Mouse (Mus musculus): ENCODE data around the gene Zbtb20. TPM values are rescaled to one million over a fixed set of nuclear protein-coding genes. Genes with fewer than 3 reads are reported as not detected.

The Zbtb20 gene
- polyA plus RNA-seq, 1 experiment from 2014 or later: 53.9 TPM

- H3K9ac ChIP-seq (replicated peaks): peak overlapping the region; percentile 64
- H3K4me2 ChIP-seq: peak overlapping the region; percentile 56
- under 1% methylated on average over 54 of the region's 54 CpGs for WGBS
- H3K9me3 ChIP-seq (replicated peaks): no peaks in the 10 kb centered on the region
- peaks cover 3% of the 10 kb centered on the region; the same call in 1 of the 2 replicates for H3K4me1 ChIP-seq
- peak overlapping the region; percentile 97 for H3K27ac ChIP-seq (replicated peaks)
- ATAC-seq (ENCODE audit: low FRiP score): peak; percentile 96
- H3K4me3 ChIP-seq (replicated peaks): peak overlapping the region; percentile 81
- no peaks in the 10 kb centered on the region for H3K36me3 ChIP-seq
- H3K27me3 ChIP-seq (replicated peaks): no peaks in the 10 kb centered on the region
These were observed 500 bp upstream of the Zbtb20 start for GRCm38 (mm10) chr16:42874910-42875851.

- under 1% methylated on average over 24 of the region's 62 CpGs for WGBS
- H3K4me1 ChIP-seq: peaks cover 3% of the 10 kb centered on the region; the same call in 1 of the 2 replicates
These were observed 630 bp downstream of the Zbtb20 start for GRCm38 (mm10) chr16:42876021-42877000.

DNA sequence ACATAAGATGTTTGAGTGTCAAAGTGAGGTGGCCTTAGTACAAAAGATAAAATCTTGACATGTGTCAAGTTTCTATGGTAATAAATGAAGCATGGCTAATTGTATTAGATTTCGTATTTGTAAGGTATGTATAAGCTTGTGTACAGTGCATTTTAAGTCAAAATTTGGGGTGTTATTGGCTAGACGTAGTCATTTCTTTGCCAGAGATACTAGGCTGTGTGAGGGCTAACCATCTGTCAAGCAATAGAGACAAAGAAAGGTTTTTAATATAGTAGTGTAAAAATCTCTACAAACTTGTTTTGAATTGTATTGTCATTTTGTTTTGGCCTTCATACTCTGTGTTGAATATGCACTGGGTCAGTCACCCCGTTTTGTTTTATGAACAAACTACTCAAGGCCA is 4.4 kb downstream of the Zbtb20 start:
- Histone ChIP-seq H3K9ac (replicated peaks) (no peak overlapping the region), H3K4me1 (peaks cover 3% of the 10 kb centered on the region; the same call in 1 of the 2 replicates), H3K27me3 (replicated peaks) (no peaks in the 10 kb centered on the region), H3K4me3 (replicated peaks) (no peak overlapping the region), H3K36me3 (no peaks in the 10 kb centered on the region), H3K9me3 (replicated peaks) (no peaks in the 10 kb centered on the region), H3K4me2 (no peak overlapping the region), H3K27ac (replicated peaks) (no peak overlapping the region)
- no peak for ATAC-seq (ENCODE audit: low FRiP score)
- WGBS: 90% methylated on average over 3 of the region's 3 CpGs

More at GRCm38 (mm10) chr16:42876021-42877000, 630 bp downstream of the Zbtb20 start:
- peak overlapping the region; percentile 81 for H3K4me3 ChIP-seq (replicated peaks)
- no peaks in the 10 kb centered on the region for H3K27me3 ChIP-seq (replicated peaks)
- peak; percentile 53 for ATAC-seq (ENCODE audit: low FRiP score)
- no peaks in the 10 kb centered on the region for H3K9me3 ChIP-seq (replicated peaks)
- no peaks in the 10 kb centered on the region for H3K36me3 ChIP-seq
- H3K4me2 ChIP-seq: peak overlapping the region; percentile 68
- peak overlapping the region; percentile 97 for H3K27ac ChIP-seq (replicated peaks)
- H3K9ac ChIP-seq (replicated peaks): peak overlapping the region; percentile 68

DNA sequence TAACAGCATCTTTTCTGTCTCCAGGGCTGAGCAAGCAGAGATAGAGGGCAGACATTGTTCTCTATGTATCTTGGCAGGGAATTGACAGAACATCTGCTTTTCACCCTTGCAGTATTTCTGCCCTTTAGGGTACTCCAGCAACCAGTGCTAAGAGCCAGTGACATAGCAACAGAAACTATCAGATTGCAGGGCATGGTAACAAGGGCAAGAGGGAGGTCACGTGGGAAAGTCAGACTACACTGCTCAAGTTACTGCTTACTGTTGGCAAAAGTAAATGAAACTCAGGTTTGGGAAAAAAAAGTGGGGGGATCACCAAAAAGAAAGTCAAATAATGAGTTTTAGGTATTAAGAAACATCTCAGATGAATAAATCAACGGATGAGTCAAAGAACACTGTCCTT is 9.9 kb downstream of the Zbtb20 start:
- H3K9me3 ChIP-seq (replicated peaks): no peaks in the 10 kb centered on the region
- no peak overlapping the region for H3K27ac ChIP-seq (replicated peaks)
- H3K9ac ChIP-seq (replicated peaks): no peak overlapping the region
- H3K36me3 ChIP-seq: no peaks in the 10 kb centered on the region
- H3K27me3 ChIP-seq (replicated peaks): no peaks in the 10 kb centered on the region
- no peak overlapping the region for H3K4me2 ChIP-seq
- no peaks in the 10 kb centered on the region for H3K4me1 ChIP-seq
- ATAC-seq (ENCODE audit: low FRiP score): no peak
- WGBS: 69% methylated on average over 2 of the region's 2 CpGs
- no peak overlapping the region for H3K4me3 ChIP-seq (replicated peaks)

- ATAC-seq (ENCODE audit: low FRiP score): no peak
- Histone ChIP-seq H3K4me1 (no peaks in the 10 kb centered on the region), H3K4me2 (no peak overlapping the region), H3K4me3 (replicated peaks) (no peak overlapping the region), H3K9me3 (replicated peaks) (no peaks in the 10 kb centered on the region), H3K27me3 (replicated peaks) (no peaks in the 10 kb centered on the region), H3K9ac (replicated peaks) (no peak overlapping the region), H3K36me3 (no peaks in the 10 kb centered on the region), H3K27ac (replicated peaks) (no peak overlapping the region)
- 79% methylated on average over 7 of the region's 7 CpGs for WGBS
These were observed 10.3 kb downstream of the Zbtb20 start for GRCm38 (mm10) chr16:42885964-42886363.

DNA sequence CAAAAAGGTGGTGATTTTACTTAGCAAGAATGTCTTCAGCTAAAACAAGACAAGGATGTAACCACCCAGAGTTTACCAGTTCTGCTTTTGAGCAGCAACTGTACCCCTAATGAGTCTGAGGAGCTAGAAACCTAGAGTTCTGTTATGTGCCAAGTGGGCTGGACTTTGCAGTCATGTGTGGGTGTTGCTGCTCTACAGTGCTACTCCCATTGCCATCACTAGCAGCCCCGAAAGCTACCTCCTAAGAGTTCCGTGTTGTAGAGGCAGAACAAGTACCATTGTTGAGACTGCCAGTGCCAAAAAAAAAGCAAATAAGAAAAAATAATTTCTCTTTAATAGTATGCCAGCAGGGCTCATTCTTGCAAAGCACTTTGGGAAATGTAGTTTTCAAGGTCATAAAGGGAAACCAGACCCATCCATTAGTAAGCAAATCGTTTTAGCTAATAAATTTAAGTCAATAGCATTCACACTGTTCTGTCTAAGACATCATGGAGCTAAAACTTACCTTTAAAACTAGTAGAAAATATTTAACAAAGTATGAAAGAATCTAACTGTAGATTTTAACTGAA is 21.5 kb downstream of the Zbtb20 start:
- Histone ChIP-seq H3K9me3 (replicated peaks) (no peaks in the 10 kb centered on the region), H3K27me3 (replicated peaks) (no peaks in the 10 kb centered on the region), H3K4me1 (no peaks in the 10 kb centered on the region), H3K27ac (replicated peaks) (no peak overlapping the region), H3K4me3 (replicated peaks) (no peak overlapping the region), H3K9ac (replicated peaks) (no peak overlapping the region), H3K36me3 (no peaks in the 10 kb centered on the region), H3K4me2 (no peak overlapping the region)
- ATAC-seq (ENCODE audit: low FRiP score): no peak
- 72% methylated on average over 3 of the region's 3 CpGs for WGBS

DNA sequence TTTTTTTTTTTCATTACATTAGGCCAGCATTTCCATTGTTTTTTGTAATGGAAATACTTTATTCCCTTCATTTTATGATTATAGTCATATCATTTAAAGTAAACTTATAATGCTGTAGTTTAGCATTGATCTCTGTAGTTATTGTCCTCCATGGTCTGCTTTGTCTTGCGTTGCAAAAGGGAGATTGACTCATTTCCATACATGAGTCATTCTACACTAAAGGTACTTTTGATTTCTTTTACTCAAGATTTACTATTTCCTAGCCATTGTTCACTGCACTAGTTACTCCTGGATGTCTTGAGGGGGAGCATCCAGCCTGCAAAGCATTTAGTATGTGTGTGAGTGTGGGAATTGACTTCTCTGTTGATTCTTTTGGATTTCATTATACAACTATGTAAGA is 24.6 kb downstream of the Zbtb20 start:
- no peak for ATAC-seq (ENCODE audit: low FRiP score)
- no peaks in the 10 kb centered on the region for H3K4me1 ChIP-seq
- H3K9me3 ChIP-seq (replicated peaks): no peaks in the 10 kb centered on the region
- no peak overlapping the region for H3K4me3 ChIP-seq (replicated peaks)
- no peak overlapping the region for H3K9ac ChIP-seq (replicated peaks)
- WGBS: 89% methylated on average over 1 of the region's 1 CpGs
- H3K4me2 ChIP-seq: no peak overlapping the region
- no peak overlapping the region for H3K27ac ChIP-seq (replicated peaks)
- H3K36me3 ChIP-seq: no peaks in the 10 kb centered on the region
- H3K27me3 ChIP-seq (replicated peaks): no peaks in the 10 kb centered on the region

GRCm38 (mm10) chr16:42907283-42907701 is 31.6 kb downstream of the Zbtb20 start:
- ATAC-seq (ENCODE audit: low FRiP score): peak; percentile 41; the same call in 1 of the 2 replicates

DNA sequence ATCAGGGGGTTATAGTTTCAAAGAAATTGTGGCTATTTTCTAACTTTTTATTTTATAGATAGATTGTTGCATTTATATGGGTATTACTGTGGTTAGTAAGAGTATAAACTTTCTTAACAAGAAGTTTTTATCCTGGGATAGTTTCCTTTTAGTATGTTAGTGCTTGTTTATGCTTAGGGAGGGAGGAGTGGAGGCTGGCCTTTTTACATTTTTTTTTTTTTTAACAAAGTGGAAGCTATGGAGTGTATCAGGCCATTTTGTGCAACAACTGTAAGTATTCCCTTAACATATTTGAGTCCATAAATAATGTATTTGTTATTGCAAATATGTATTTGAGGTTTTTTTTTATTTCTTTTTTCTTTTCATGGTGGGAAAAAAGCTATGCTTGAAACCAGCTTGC is 32.7 kb downstream of the Zbtb20 start:
- H3K36me3 ChIP-seq: no peaks in the 10 kb centered on the region
- H3K27me3 ChIP-seq (replicated peaks): no peaks in the 10 kb centered on the region
- no peaks in the 10 kb centered on the region for H3K9me3 ChIP-seq (replicated peaks)
- ATAC-seq (ENCODE audit: low FRiP score): no peak
- no peak overlapping the region for H3K27ac ChIP-seq (replicated peaks)
- H3K4me2 ChIP-seq: peak overlapping the region; percentile 7; the same call in 1 of the 2 replicates
- peaks cover 4% of the 10 kb centered on the region; the same call in 1 of the 2 replicates for H3K4me1 ChIP-seq
- H3K9ac ChIP-seq (replicated peaks): no peak overlapping the region
- H3K4me3 ChIP-seq (replicated peaks): no peak overlapping the region

More at GRCm38 (mm10) chr16:42907283-42907701, 31.6 kb downstream of the Zbtb20 start:
- Histone ChIP-seq H3K9ac (replicated peaks) (0 out of 2 replicates have a peak overlapping the region, but pooled peaks have one; percentile 21), H3K27ac (replicated peaks) (peak overlapping the region; percentile 42; the same call in 1 of the 2 replicates), H3K27me3 (replicated peaks) (no peaks in the 10 kb centered on the region), H3K36me3 (no peaks in the 10 kb centered on the region), H3K4me2 (peak overlapping the region; percentile 48), H3K4me1 (peaks cover 4% of the 10 kb centered on the region; the same call in 1 of the 2 replicates), H3K4me3 (replicated peaks) (peak overlapping the region; percentile 26), H3K9me3 (replicated peaks) (no peaks in the 10 kb centered on the region)
- 23% methylated on average over 4 of the region's 4 CpGs for WGBS

- Histone ChIP-seq H3K4me3 (replicated peaks) (no peak overlapping the region), H3K9me3 (replicated peaks) (no peaks in the 10 kb centered on the region), H3K4me2 (no peak overlapping the region), H3K9ac (replicated peaks) (no peak overlapping the region), H3K4me1 (peaks cover 4% of the 10 kb centered on the region; the same call in 1 of the 2 replicates), H3K27me3 (replicated peaks) (no peaks in the 10 kb centered on the region), H3K27ac (replicated peaks) (no peak overlapping the region), H3K36me3 (no peaks in the 10 kb centered on the region)
- 83% methylated on average over 5 of the region's 5 CpGs for WGBS
- no peak for ATAC-seq (ENCODE audit: low FRiP score)
These were observed 33.2 kb downstream of the Zbtb20 start for GRCm38 (mm10) chr16:42908896-42909295.

DNA sequence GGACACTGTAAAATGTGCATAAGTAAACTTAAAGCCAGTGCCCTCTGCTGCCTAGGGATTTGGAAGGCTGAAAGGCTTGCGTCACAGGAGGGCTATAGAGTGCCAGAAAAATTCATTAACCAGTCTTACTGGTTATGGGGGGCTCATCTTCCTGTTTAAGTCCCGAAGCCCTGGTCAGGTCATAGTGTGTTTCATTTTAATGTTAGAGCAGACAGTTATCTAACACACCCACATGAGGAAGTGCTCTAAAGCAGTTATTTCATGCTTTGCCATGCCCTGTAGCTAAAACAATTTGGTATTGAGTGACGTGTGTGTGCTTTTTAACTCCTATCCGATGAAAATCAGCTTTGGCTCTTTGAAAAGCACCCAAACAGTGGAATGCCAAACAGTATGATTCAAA is 34.3 kb downstream of the Zbtb20 start:
- Histone ChIP-seq H3K36me3 (no peaks in the 10 kb centered on the region), H3K27me3 (replicated peaks) (no peaks in the 10 kb centered on the region), H3K4me2 (no peak overlapping the region), H3K9me3 (replicated peaks) (no peaks in the 10 kb centered on the region), H3K9ac (replicated peaks) (no peak overlapping the region), H3K4me1 (peaks cover 6% of the 10 kb centered on the region; the same call in 1 of the 2 replicates), H3K27ac (replicated peaks) (no peak overlapping the region), H3K4me3 (replicated peaks) (no peak overlapping the region)
- WGBS: 45% methylated on average over 4 of the region's 4 CpGs
- no peak for ATAC-seq (ENCODE audit: low FRiP score)

Data from neural tube, embryonic 15.5 days (tissue).